Mouse (Mus musculus) brown adipose tissue, adult 24 weeks (tissue): ENCODE data around the gene Bcl2. TPM values are rescaled to one million over a fixed set of nuclear protein-coding genes. Genes with fewer than 3 reads are reported as not detected.

ENCODE experiments used
- H3K27ac ChIP-seq: fragments of 200-500 bp; replicated peaks from 2 replicates; pipeline ENCODE4 v1.5.1; 2012; ENCODE audit warnings: low read depth, mild to moderate bottlenecking, low read length
- H3K4me1 ChIP-seq: fragments of 200-500 bp; 2 replicates; pipeline ENCODE4 v1.6.1; 2012; ENCODE audit warnings: low read length, mixed read lengths; ENCODE audit not compliant: control insufficient read depth, insufficient read depth, insufficient read length
- H3K4me3 ChIP-seq: fragments of 200-500 bp; 2 replicates; pipeline ENCODE4 v1.5.1; 2012; ENCODE audit warnings: low read depth, mild to moderate bottlenecking, low read length, moderate library complexity; ENCODE audit not compliant: insufficient read depth
- polyA plus RNA-seq: library from polyadenylated mRNA; stranded (reverse); fragments of >200 nt; gene quantifications from 2 replicates; pipeline ENCODE4 v1.2.4, GENCODE M21; 2012; ENCODE audit not compliant: missing spikeins, insufficient read depth, insufficient read length

The Bcl2 gene
- polyA plus RNA-seq, 1 experiment: 1.3 TPM

- Histone ChIP-seq H3K4me1 (peaks cover 13% of the 10 kb centered on the region; the same call in 1 of the 2 replicates), H3K27ac (no peak overlapping the region), H3K4me3 (no peak overlapping the region)
Observed at GRCm38 (mm10) chr1:106696472-106696871, 17.6 kb downstream of the Bcl2 start.

- H3K4me3 ChIP-seq: no peak overlapping the region
- peaks cover 13% of the 10 kb centered on the region; the same call in 1 of the 2 replicates for H3K4me1 ChIP-seq
- H3K27ac ChIP-seq: no peak overlapping the region
Observed at GRCm38 (mm10) chr1:106695649-106696048, 18.4 kb downstream of the Bcl2 start.

GRCm38 (mm10) chr1:106694316-106694715, 19.8 kb downstream of the Bcl2 start:
- peak overlapping the region; percentile 28; the same call in 1 of the 2 replicates for H3K27ac ChIP-seq
- H3K4me3 ChIP-seq: no peak overlapping the region
- H3K4me1 ChIP-seq: peaks cover 13% of the 10 kb centered on the region; the same call in 1 of the 2 replicates

GRCm38 (mm10) chr1:106692599-106692998, 21.5 kb downstream of the Bcl2 start:
- Histone ChIP-seq H3K4me1 (peaks cover 16% of the 10 kb centered on the region; the same call in 1 of the 2 replicates), H3K4me3 (no peak overlapping the region), H3K27ac (no peak overlapping the region)

- H3K4me3 ChIP-seq: no peak overlapping the region
- no peak overlapping the region for H3K27ac ChIP-seq
- H3K4me1 ChIP-seq: peaks cover 18% of the 10 kb centered on the region; the same call in 1 of the 2 replicates
Observed at GRCm38 (mm10) chr1:106690887-106691286, 23.2 kb downstream of the Bcl2 start.

GRCm38 (mm10) chr1:106688161-106688516, 25.9 kb downstream of the Bcl2 start:
- peaks cover 6% of the 10 kb centered on the region; the same call in 1 of the 2 replicates for H3K4me1 ChIP-seq
- no peak overlapping the region for H3K27ac ChIP-seq
- peak overlapping the region; percentile 14 for H3K4me3 ChIP-seq

GRCm38 (mm10) chr1:106687435-106688160, 26.5 kb downstream of the Bcl2 start:
- peaks cover 11% of the 10 kb centered on the region; the same call in 1 of the 2 replicates for H3K4me1 ChIP-seq
- no peak overlapping the region for H3K27ac ChIP-seq
- peak overlapping the region; percentile 14 for H3K4me3 ChIP-seq

- no peak overlapping the region for H3K27ac ChIP-seq
- peaks cover 11% of the 10 kb centered on the region; the same call in 1 of the 2 replicates for H3K4me1 ChIP-seq
- no peak overlapping the region for H3K4me3 ChIP-seq
Observed at GRCm38 (mm10) chr1:106685702-106686101, 28.4 kb downstream of the Bcl2 start.

- Histone ChIP-seq H3K27ac (no peak overlapping the region), H3K4me1 (peaks cover 11% of the 10 kb centered on the region; the same call in 1 of the 2 replicates)
Observed at GRCm38 (mm10) chr1:106684546-106684945, 29.5 kb downstream of the Bcl2 start.

GRCm38 (mm10) chr1:106682829-106683228, 31.2 kb downstream of the Bcl2 start:
- no peak overlapping the region for H3K27ac ChIP-seq
- H3K4me1 ChIP-seq: peaks cover 12% of the 10 kb centered on the region; the same call in 1 of the 2 replicates
- H3K4me3 ChIP-seq: no peak overlapping the region

More at GRCm38 (mm10) chr1:106684546-106684945, 29.5 kb downstream of the Bcl2 start:
- no peak overlapping the region for H3K4me3 ChIP-seq

GRCm38 (mm10) chr1:106679800-106680515, 34.1 kb downstream of the Bcl2 start:
- no peak overlapping the region for H3K4me3 ChIP-seq
- H3K4me1 ChIP-seq: peaks cover 10% of the 10 kb centered on the region; the same call in 1 of the 2 replicates
- H3K27ac ChIP-seq: no peak overlapping the region

GRCm38 (mm10) chr1:106678060-106678478, 36.0 kb downstream of the Bcl2 start:
- Histone ChIP-seq H3K27ac (no peak overlapping the region), H3K4me1 (peaks cover 8% of the 10 kb centered on the region; the same call in 1 of the 2 replicates), H3K4me3 (no peak overlapping the region)

GRCm38 (mm10) chr1:106666140-106667088, 47.7 kb downstream of the Bcl2 start:
- H3K27ac ChIP-seq: no peak overlapping the region

GRCm38 (mm10) chr1:106664978-106665377, 49.1 kb downstream of the Bcl2 start:
- H3K4me1 ChIP-seq: peaks cover 5% of the 10 kb centered on the region; the same call in 1 of the 2 replicates
- H3K27ac ChIP-seq: no peak overlapping the region
- H3K4me3 ChIP-seq: no peak overlapping the region

More at GRCm38 (mm10) chr1:106666140-106667088, 47.7 kb downstream of the Bcl2 start:
- H3K4me3 ChIP-seq: no peak overlapping the region
- H3K4me1 ChIP-seq: peaks cover 5% of the 10 kb centered on the region; the same call in 1 of the 2 replicates
